Mouse (Mus musculus) lung, postnatal 25 days (tissue): ENCODE measurements at regions not wholly inside any gene's neighbourhood (a gene's known extent, or its start where the extent isn't known, plus 50 kb on each side); places are given as distances from the start of the nearest gene placed in this dataset.

Experiments used
- DNase-seq: peaks from one replicate; pipeline ENCODE4 v3.0.0; 2022; ENCODE audit warnings: low spot score

DNA sequence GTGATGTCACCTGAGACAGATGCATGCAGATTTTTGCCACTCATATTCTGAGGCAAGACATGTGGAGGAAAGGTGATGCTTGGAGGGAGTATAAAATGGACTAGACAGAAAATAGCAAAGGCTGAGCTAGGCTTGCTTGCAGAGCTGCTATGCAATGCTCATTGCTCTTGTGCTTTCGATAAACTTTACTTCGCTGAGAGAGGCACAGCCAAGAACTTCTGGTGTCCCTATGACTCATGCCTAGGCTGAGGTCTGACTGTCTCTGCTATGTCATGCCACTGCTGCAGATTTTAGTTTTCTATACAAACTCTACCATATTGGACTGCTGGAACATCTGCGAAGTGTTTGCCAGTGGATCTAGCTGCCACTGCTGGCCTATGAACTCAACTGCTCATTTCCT, 687.5 kb upstream of the Pou3f3 start:
- no peak for DNase-seq

DNA sequence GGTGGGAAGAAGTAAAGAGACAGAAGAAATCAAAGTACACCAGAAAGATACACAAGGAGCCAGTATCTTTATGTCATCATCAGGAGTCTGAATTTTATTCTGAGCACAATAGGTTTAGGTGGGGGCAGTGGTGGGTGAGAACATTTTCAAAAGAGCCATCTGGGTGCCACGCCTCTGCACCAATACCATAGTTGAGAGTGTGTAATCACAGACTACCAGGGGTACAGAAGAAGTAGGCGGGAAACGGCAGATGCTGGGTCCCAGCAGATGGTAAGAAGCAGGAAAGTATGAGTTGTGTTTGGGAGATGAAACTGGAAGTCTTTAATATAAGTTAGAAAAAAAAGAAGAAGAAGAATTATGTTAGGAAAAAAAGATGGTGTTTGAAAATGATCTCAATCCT, 682.7 kb upstream of the Pou3f3 start:
- no peak for DNase-seq

DNA sequence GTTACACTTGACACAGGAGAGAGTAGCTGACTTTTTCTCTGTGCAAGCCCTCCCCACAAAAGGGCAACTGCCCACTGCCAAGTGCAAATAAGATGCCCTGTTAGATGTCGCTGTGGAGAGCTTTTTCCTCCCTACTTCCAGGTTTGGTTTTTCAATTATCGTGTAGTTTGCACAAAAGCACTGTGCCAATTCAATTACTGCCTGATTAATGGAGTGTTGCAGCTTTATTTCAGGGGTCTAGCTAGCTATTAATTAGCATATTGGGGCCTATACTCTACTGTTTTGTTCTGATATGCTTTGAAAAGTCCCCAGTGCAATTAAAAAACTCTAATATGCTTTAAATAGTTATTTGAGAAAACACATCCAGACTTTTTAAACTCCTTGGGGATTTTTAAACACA, 676.6 kb upstream of the Pou3f3 start:
- DNase-seq, result no peak

DNA sequence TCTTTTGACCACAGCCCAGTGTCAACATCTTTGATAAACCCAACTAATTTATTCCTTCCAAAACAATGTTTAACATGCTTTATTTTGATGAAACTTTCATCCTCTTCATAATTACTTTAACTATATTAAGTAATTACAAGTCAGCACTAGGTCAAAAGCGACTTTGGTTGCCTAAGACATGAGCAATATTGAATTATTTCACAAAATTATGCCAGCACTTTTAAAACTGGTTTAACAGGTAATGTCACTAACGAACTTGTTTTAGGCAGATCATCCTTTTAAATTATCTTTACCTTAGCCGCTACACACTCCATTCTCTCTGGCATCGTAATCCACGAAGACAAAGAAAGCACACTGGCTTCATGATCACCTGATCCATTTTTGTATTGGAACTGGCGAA, 669.8 kb upstream of the Pou3f3 start:
- DNase-seq, result no peak

DNA sequence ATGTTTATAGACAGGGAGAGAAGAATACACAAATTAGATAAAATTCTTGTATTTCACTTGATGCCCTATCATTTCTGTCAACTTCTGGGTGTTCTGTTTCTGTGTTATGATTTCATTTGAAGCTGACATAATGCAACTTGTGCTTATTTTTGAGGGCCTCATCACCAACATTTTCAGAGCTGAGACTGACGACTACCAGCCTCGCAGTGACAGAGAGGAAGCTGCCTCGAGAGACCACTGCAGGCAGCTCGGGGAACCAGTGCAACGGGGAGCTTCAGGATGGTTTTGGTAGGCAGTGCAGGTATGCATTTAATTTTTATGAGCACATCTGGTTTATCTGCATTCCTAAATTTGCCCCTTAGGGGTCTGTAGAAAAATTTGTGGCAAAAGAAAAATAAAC, 669.1 kb upstream of the Pou3f3 start:
- no peak for DNase-seq

DNA sequence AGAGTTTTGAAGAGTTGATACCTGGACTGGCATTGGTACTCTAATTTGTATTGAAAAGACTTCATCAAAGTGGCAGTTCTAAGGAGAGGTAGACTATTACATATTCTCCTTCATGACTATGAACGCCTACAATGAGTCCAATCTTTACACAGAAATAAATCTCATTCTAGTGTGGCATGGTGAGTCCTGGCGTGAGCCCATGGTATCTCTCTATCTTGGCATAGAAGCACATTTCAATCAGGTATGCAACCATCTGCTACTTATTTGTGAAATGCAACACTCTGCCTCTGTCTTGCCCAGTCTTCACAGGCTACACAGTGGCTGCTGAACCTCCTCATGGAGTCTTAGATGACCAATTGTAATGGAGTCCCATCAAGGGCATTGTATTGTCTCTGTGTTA, 661.8 kb upstream of the Pou3f3 start:
- DNase-seq, result no peak

DNA sequence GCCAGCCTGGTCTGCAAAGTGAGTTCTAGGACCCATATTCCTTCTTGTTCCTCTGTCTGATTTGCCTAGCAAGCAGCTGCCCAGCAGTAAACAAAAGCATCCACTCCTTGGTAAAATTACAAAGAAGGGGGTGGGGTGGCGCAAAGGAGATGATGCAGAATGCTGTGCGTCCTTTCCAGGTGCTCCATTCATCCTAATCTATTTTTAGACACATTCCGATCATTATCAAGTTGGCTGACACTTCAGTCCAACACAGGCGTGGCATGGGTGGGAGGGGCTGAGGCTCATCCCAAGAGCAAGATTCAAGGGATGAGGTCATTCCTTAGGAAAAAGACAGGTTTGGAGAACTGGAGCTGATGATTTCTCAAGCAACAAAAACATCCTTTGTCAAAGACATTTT, 660.2 kb upstream of the Pou3f3 start:
- DNase-seq, result no peak

DNA sequence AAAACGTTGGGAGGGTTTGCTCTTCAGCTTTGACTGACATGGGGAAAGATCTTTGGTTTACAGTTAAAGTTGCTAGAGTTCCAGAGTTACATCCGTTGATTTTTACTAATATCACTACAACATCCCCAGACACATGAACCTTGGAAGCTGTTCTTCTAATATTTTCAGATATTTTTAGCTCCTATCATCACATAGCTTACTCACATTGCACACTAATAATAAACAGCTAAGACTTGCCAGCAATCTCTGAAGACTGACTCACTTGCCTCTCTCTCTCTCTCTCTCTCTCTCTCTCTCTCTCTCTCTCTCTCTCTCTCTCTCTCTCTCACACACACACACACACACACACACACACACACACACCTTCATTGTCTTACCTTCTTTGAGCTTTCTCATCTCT, 654.0 kb upstream of the Pou3f3 start:
- no peak for DNase-seq

DNA sequence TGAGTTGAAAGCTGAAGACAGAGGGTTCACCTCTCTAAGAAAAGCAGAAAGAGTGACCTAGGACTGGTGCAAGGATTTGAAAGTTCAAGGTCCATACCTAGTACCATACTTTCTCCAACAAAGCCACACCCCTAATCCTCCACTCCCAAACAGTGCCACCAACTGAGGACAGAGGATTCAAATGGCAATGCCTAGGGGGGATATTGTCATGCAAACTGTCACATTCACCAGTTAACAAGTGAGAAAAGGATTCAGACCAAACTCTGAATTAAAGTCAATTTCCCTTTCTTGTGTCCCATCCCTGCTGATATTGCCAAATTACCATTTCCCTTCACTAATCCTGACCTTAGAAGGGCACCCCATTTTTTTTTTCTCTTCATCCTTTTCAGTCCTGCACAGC, 637.1 kb upstream of the Pou3f3 start:
- no peak for DNase-seq

DNA sequence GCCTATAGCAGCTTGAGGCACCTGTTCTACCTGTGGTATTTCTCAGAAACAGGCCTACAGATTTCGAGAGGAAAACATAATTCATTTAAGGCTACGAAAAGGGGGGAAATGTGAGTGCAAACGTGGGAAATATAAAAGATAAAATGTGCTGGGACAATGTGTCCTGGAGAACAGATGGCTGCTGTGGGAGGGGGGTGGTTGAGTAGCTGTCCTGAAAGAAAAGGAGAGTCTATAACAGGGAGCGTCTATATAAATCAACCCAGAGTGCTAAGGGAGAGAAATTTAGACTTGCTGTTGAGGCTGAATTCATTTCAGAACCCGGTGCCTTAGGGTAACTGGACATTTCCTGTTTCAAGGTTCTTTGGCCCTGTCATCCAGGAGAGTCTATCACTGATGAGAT, 625.5 kb upstream of the Pou3f3 start:
- DNase-seq, result no peak

DNA sequence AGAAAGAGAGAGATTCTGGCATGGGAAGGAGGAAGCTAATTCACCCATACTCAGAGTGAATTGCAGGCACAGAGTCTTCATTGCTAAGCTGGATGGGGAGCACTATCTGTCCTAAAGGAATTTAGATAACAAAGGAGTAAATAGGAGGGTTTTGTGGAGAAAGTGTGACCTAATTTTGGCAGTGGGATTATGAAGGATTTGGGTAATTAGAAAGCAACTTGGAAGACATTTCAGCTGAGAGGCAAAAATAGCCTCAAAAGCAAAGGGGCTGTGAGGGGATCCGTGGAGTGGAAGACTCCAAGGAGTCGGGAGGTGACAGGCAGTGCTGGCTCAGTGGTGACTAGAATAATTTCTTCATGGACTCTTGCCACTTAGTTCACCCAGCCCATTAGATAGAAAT, 599.5 kb upstream of the Pou3f3 start:
- DNase-seq, result no peak

DNA sequence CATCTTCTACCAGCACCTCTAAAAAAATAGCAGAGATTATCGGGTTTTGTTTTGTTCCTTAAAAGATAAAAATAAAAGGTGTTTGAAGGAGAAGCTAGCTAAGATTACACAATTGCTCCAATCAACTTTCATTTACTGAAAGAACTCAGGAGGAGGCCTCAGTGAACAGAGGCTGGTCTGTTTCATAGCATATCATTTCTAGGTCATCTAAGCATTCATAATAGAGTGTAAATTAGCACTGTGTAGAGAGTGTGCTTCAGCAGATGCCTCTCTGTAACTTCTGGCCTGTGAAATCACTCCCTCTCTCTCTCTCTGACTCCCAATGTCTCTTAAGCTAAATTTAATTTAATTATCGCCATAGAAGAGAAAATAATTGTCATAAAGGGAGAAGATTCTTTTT, 597.0 kb upstream of the Pou3f3 start:
- DNase-seq, result no peak

DNA sequence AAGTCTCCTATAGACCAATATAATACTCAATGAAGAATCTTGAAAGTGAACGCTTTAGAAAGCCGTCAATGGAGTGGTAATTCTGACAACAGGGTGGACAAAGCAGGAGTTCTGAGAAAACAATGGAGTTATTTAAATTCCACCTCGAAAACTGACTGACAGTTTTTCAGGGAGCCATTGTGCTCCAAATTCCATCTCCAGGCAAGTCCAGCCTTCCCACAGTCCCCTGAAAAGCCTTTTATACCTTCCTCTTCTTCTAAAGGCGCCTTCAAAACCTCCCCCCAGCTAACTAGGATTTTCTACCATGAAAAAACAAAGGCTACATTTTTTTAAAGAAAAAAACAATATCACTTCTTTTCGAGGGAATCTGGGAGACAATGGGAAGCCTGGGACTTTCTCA, 588.0 kb upstream of the Pou3f3 start:
- DNase-seq, result no peak

DNA sequence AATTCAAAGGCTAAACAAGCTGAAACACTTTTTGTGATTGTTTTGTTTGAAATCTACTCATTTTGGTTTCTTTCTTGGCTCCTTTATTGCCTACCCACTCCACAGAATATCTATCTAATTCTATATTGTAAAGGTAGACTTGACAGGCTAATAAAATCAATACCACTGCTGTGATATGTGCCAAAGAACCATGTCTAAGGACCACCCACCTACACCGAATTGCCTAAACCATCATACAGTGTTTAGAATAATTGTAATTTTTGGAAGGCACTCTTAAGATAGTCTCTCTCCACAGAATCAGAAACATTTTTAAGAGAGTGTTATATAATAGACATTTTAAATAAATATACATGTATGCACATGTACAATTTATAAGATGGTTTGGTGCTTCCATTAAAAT, 587.6 kb upstream of the Pou3f3 start:
- DNase-seq, result no peak

DNA sequence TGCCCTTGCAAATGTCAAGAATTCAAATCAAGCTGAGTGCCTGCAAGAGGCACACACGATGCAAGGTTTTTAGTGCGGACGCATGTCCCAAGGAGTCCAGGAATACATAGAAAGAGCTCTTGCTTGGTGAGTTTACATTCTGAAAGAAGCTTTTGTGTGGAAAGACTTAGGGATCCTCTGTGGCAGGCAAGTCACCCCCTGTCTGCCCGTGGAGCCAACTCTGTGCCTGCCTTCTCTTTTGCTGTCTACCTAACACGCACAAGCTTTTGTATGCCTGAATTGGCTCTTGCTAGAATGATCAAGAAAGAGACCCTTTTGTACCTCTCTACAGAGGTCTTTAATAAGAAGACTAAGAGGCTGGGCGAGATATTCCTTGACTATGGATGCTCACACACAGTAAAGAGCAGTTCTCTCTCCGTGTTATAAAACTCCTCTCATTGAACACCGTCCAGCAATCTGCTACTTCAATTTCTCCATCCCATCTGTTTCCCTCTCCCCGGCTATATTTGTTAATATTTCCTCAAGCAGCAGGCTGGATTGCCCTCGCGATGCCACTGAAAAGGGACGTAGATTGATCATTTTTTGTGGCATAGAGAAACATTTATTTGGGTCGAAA, 543.3 kb upstream of the Pou3f3 start:
- DNase-seq, result no peak

DNA sequence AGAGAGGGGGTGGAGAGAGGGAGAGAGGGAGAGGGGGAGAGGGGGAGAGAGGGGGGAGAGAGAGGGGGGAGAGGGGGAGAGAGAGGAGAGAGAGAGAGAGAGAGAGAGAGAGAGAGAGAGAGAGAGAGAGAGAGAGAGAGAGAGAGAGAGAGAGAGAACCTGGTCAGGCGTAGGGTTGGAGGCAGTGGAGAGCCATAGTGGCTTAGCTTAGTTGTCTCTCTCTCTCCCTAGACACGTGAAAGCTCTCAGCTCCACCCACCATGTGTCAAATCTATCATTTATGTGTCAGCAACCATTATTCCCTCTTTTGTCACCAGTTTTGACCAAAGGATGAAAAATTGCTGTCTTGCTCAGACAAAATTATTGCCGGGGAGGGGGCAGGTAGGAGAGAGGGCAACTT, 542.7 kb upstream of the Pou3f3 start:
- no peak for DNase-seq

DNA sequence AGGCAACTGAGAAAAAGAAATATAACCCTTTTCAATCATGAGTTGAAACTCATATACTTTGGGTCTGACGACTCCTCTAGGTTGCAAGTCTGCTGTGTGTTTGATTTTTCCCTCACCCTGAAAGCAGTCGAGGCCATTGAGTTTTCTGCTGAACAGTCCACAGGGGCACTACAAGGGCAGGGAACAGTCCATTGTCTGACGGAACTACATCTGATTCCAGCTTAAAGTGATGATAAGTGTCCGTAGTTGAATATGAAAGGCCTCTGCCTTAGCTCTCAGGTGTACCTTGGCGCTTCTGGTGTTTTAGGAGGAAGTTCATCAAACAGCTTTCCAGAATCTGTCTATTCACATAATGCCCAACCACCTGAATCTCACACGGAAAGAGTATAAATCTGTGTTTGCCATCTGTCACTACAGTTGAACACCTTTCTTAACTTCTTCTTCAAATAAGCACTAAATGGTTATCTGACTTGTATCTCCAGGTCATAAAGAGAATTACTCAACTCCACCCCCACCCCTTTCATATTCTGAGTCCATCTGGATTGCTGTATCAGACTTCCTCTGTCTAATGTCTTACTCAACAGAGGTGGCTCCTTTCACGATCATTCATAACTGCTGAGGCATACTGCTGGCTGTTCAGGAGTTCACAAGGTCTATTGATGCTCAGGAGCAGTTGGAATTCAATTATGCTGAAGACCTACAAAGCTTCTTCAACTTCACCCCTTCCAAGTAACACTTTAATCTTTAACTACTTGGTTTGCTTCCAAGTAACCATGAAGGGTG, 527.6 kb upstream of the Pou3f3 start:
- no peak for DNase-seq

DNA sequence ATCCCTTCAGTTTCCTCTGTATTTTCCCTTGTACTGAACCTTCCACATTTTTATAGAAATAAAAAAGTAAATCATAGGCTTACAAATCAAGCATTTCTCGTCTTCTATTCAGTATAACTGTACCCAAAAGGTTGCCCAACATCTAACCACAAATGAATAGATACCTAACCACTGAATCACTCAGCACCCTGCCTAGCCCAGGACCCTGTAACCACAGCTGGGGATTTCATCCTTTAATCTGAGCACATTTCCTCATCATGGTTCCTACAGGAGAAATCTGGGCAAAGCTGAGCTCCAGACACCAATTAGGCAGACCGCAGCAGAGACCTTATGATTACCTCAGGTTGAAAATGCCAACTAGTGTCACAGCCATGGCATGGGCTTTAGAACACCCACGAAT, 526.1 kb upstream of the Pou3f3 start:
- DNase-seq, result no peak

DNA sequence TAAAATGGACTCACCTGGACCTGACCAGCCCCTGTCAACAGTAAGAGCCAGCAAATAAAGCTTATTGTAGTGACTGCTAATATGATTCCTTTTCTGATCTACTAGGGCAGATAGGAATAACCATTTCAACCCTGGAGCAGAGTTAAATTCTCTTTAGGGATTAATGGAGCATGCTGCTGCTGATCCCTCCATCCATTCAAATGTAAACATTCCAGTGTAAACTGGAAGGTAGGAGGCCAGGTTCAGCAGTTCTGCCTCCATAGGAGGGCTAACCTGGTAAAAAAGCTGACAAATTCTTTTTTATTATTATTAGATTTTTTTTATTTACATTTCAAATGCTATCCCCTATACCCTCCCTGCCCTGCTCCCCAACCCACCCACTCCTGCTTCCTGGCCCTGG, 509.3 kb upstream of the Pou3f3 start:
- no peak for DNase-seq

DNA sequence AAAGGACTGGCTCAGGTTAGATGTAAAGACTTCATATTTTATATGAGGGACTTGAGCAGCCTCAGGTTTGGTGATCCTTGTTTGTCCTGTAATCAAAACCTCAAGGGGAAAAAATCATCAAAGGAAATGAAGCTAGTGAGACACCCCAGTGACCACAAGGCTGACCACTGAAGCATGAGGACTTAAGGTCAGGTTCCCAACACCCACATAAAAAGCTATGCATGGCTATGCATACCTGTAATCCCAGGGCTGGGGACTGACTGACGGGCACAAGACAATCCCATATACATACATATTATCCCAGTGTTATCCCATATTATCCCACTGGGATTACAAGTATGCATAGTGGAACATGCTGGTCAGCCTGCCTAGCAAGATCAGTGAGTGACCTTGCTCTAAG, 467.5 kb upstream of the Pou3f3 start:
- no peak for DNase-seq

DNA sequence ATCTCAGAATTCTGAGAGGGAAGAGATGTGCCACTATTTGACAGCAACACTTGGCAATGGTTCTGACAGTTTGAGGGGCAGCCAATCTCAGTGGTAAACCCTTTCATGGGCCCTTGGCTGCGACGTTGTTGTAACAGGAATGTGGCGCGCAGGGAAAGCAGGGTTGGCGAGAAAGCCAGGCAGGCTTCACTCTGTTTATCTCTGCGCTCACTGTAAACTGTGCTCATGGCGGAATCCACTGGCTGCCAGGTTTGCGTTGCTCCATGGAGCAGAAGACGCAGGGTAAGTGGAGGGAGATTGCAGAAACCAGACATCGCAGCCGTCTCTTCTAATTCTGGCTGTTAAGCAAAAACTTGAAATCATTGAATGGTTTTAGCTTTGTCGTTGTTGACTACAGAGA, 465.9 kb upstream of the Pou3f3 start:
- DNase-seq, result no peak

DNA sequence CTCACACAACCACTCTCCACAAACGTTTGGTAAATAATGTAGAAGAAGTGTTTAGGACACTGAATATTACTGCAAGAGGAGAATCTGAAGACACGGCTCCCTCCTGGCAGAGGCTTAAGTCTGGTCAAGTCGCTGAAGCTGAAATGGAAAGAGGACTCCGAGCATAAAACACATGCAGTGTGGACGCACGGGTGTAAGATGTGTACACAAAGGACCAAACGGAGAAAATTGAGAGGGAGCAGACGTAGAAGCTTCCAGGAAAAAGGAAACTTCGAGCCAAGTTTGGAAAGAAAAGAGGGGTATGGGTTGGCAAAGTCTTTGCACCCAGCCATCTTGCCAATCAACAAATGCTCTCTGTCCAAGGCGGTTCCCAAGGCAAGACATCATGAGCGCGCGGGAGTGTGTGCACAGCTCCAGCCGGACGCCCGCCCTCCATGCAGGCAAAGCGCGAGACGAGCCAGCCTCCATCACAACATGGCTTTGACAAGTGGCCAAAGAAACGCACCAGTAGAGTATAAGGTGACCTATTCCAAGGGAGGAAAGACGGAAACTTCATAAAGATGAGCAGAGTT, 465.0 kb upstream of the Pou3f3 start:
- DNase-seq, result no peak

DNA sequence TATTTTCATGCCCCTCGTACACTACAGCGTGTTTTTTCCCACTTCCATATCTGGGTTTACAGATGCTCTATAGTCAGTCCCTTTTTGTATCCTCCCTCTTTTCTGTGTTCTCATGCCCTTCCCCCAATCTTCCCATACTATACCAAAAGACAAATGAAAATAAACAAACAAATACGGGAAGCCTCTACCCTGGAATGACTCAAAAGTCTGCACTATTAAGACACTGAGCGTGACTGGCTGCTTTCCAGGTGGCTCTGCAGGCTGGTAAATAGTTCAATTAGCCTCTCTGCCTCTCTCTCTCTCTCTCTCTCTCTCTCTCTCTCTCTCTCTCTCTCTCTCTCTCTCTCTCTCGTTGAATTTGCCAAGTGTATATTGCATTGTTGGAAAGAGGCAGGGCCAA, 464.5 kb upstream of the Pou3f3 start:
- DNase-seq, result no peak

DNA sequence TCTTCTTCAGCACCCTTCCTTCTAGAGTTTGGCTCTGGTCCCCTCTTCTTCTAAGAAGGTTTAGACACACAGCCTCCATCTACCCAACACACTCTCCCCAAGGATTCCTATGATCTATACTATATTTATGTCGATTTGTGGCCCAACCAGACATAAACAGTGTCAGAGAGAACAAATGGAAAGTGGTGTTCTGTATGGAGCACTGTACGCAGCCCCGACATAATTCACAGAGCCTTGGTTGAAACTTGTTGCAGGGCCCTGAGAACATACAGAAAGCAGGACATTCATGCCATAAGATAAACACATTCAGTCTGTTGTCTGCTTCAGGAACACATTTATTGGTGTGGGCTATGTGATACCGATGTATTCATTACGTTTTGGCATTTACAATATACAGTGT, 463.7 kb upstream of the Pou3f3 start:
- DNase-seq, result no peak
